Mouse (Mus musculus) liver, embryonic 15.5 days (tissue): ENCODE data around the gene Gpr62. TPM values are rescaled to one million over a fixed set of nuclear protein-coding genes. Genes with fewer than 3 reads are reported as not detected.
A peak's percentile ranks its signal among the peaks of the same experiment; 100 is the strongest.

ENCODE experiments used
- ATAC-seq: fragments of 200-750 bp; cut with Nextera tagmentation; 2 replicates; pipeline ENCODE4 v1.8.0; 2017; ENCODE audit warnings: moderate number of reproducible peaks, mild to moderate bottlenecking, moderate library complexity; ENCODE audit not compliant: insufficient read depth
- H3K27ac ChIP-seq: fragments of 300-500 bp; sonication (generic); replicated peaks from 2 replicates; pipeline ENCODE4 v1.5.1; 2015; ENCODE audit warnings: mild to moderate bottlenecking, inconsistent platforms
- H3K27me3 ChIP-seq: fragments of 300-500 bp; sonication (generic); 2 replicates; pipeline ENCODE4 v1.6.1; 2015; ENCODE audit warnings: mild to moderate bottlenecking, inconsistent platforms
- H3K36me3 ChIP-seq: fragments of 300-500 bp; sonication (generic); replicated peaks from 2 replicates; pipeline ENCODE4 v1.6.1; 2015; ENCODE audit warnings: moderate library complexity, mild to moderate bottlenecking, inconsistent platforms
- H3K4me1 ChIP-seq: fragments of 300-500 bp; sonication (generic); replicated peaks from 2 replicates; pipeline ENCODE4 v1.6.1; 2015; ENCODE audit warnings: inconsistent platforms
- H3K4me2 ChIP-seq: fragments of 300-500 bp; sonication (generic); 2 replicates; pipeline ENCODE4 v1.6.1; 2015; ENCODE audit warnings: moderate library complexity, mild to moderate bottlenecking, inconsistent platforms
- H3K4me3 ChIP-seq: fragments of 300-500 bp; sonication (generic); replicated peaks from 2 replicates; pipeline ENCODE4 v1.5.1; 2015; ENCODE audit warnings: mild to moderate bottlenecking, inconsistent platforms
- H3K9ac ChIP-seq: fragments of 300-500 bp; sonication (generic); 2 replicates; pipeline ENCODE4 v1.6.1; 2015; ENCODE audit warnings: moderate library complexity, mild to moderate bottlenecking, inconsistent platforms
- H3K9me3 ChIP-seq: fragments of 300-500 bp; sonication (generic); replicated peaks from 2 replicates; pipeline ENCODE4 v1.6.1; 2016; ENCODE audit warnings: inconsistent platforms
- WGBS: fragments of 180-500 bp; shearing (Covaris S2); methylation state at CpG from one replicate; pipeline ENCODE4 v1.1.7; 2015; ENCODE audit warnings: mixed read lengths; ENCODE audit not compliant: insufficient replicate concordance; 5-methylcytosine and 5-hydroxymethylcytosine counted together
- polyA plus RNA-seq: library from polyadenylated mRNA; unstranded; fragments of >200 nt; fragmentation: Nextera tagmentation; extraction: Ambion mirVana; gene quantifications from 2 replicates; pipeline ENCODE4 v1.2.1, GENCODE M21; 2015

Gpr62 gene
- polyA plus RNA-seq, 1 experiment from 2014 or later: not detected

DNA sequence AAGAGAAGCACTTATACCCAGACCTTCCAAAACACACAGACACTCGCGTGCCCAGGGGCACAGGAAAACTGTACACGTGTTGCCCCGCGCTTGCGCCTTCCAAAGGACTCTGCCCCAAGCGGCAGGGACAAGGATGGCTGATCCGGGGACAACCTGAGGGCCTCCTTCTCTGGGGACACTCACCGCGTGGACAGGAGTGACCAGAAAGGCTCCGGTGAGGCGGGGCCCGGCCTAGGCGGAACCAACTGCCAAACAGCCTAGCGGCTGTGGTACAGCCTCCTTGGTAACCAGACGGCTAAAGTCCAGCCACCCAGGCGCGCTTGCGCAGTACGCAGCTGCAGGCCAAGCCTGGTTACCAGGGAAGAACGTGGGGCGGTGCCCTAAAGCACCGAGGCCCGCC lies 18.4 kb downstream of the Gpr62 start, which contains the start of the genes Abhd14b and Abhd14a:
TSS of gene Abhd14b (plus strand) at position 112 of the 400 bp plus-strand sequence.
TSS of gene Abhd14a (minus strand) at position 331 of the 400 bp plus-strand sequence.
- peak; percentile 77 for ATAC-seq
- Histone ChIP-seq H3K9me3 (no peaks in the 10 kb centered on the region), H3K36me3 (no peaks in the 10 kb centered on the region; the same call in 1 of the 2 replicates), H3K4me3 (peak within 1 kb of the TSS; percentile 59), H3K27ac (peak within 1 kb of the TSS; percentile 73), H3K27me3 (peaks cover 17% of the 10 kb centered on the region), H3K4me2 (peak within 1 kb of the TSS; percentile 79), H3K9ac (peak within 1 kb of the TSS; percentile 51; the same call in 1 of the 2 replicates), H3K4me1 (peaks cover 57% of the 10 kb centered on the region)
- WGBS: under 1% methylated on average over 24 of the region's 24 CpGs

DNA sequence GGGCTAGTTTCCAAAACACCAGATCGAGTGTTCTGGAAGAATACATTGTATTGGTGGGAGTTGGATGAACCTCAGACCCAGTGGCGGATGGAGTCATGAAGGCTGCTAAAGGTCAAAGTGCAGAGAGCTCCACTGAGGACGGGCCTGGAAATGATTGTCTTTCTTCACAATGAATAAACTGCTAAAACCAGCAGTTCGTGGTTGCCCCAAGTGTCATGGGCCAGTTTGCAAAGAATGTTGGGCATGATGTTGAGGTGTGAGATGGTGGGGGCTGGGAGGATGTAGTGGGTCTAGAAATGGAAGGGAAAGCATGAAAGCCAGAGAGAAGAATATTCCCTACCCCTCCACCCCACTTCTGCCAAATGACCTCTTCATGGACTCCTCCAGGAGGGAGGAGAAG lies 20.9 kb downstream of the Gpr62 start:
- 56% methylated on average over 4 of the region's 4 CpGs for WGBS
- Histone ChIP-seq H3K27me3 (no peaks in the 10 kb centered on the region), H3K27ac (no peak overlapping the region)

DNA sequence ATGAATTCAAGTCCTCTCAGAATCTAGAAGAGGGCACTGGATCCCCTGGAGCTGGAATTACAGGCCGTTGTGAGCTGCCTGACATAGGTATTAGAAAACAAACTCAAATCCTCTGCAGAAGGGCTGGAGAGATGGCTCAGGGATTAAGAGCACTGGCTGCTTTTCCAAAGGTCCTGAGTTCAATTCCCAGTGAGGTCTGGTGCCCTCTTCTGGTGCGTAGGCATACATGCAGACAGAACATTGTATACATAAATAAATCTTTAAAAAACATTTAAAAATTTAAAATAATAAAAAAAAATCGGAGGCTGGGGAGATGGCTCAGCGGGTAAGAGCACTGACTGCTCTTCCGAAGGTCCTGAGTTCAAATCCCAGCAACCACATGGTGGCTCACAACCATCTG lies 23.1 kb downstream of the Gpr62 start:
- no peak overlapping the region for H3K4me3 ChIP-seq
- H3K4me2 ChIP-seq: no peak overlapping the region
- 73% methylated on average over 5 of the region's 5 CpGs for WGBS
- no peak overlapping the region for H3K9ac ChIP-seq
- H3K9me3 ChIP-seq: no peaks in the 10 kb centered on the region
- H3K27ac ChIP-seq: no peak overlapping the region
- no peaks in the 10 kb centered on the region for H3K27me3 ChIP-seq
- H3K4me1 ChIP-seq: peaks cover 43% of the 10 kb centered on the region
- no peaks in the 10 kb centered on the region for H3K36me3 ChIP-seq
- ATAC-seq: no peak

More for the DNA sequence above, 20.9 kb downstream of the Gpr62 start:
- no peaks in the 10 kb centered on the region for H3K36me3 ChIP-seq
- no peaks in the 10 kb centered on the region for H3K9me3 ChIP-seq
- no peak overlapping the region for H3K9ac ChIP-seq
- peaks cover 42% of the 10 kb centered on the region for H3K4me1 ChIP-seq
- no peak for ATAC-seq
- no peak overlapping the region for H3K4me3 ChIP-seq
- H3K4me2 ChIP-seq: no peak overlapping the region

DNA sequence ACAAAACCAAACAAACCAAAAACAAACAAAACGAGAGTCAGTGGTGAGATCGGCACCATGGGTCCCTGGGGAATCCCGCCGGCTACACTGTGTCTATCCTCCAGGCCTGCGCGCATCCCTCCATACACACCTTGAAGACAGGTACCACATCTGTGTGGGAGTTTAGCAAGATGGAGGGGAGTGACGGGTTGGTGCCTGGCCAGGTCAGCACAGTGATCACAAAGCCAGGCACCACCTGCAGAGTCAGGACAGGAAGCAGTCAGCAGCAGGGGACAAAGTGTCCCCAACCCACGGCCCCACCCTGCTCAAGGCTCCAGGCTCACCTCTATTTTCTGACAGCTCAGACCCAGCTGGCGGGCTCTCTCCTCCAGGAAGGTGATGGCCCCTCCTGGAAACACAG lies 29.2 kb downstream of the Gpr62 start:
- Histone ChIP-seq H3K36me3 (peaks cover 29% of the 10 kb centered on the region), H3K4me2 (peak overlapping the region; percentile 80; the same call in 1 of the 2 replicates), H3K9me3 (no peaks in the 10 kb centered on the region), H3K4me1 (peaks cover 72% of the 10 kb centered on the region), H3K9ac (no peak overlapping the region), H3K4me3 (no peak overlapping the region), H3K27me3 (no peaks in the 10 kb centered on the region), H3K27ac (no peak overlapping the region)
- no peak for ATAC-seq
- WGBS: 73% methylated on average over 9 of the region's 9 CpGs

DNA sequence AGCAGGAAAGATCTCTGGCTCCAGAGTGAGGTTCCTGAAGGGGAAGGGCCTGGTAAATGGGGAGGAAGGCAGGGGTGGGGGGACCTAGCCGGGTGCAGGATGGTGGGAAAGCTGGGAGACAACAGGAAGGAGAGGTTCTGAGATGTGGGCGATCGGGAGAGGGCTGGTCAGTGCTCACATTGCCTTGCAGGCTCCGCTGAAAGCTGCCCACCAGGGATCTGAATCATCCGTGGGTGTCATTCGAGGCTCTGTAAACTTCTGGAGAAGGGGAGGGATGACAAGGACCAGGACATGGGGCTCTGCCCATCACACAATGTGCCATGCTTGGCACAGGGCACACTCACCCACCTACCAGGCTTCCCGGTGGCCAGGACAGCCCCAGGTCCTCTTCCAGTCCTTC lies 32.3 kb downstream of the Gpr62 start:
- no peaks in the 10 kb centered on the region for H3K9me3 ChIP-seq
- no peak overlapping the region; the same call in 1 of the 2 replicates for H3K4me2 ChIP-seq
- 65% methylated on average over 7 of the region's 7 CpGs for WGBS
- no peaks in the 10 kb centered on the region for H3K27me3 ChIP-seq
- H3K4me3 ChIP-seq: no peak overlapping the region
- no peak for ATAC-seq
- peak overlapping the region; percentile 25; the same call in 1 of the 2 replicates for H3K27ac ChIP-seq
- H3K4me1 ChIP-seq: peaks cover 89% of the 10 kb centered on the region
- H3K9ac ChIP-seq: no peak overlapping the region
- peaks cover 42% of the 10 kb centered on the region for H3K36me3 ChIP-seq

DNA sequence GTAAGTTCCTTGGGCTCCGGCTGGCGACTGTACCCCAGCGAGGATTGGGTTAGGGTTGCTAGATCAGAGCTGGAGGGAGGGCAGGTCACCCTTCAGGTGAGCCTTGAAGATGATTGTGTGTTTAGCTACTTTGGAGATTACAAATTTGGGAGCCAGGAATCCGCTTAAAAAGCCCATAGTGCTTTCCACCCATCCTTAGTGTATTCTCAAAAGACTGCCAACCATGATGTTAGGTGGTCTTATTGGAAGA lies 35.8 kb downstream of the Gpr62 start:
- H3K9ac ChIP-seq: peak overlapping the region; percentile 86
- WGBS: 0% methylated on average over 4 of the region's 4 CpGs
- ATAC-seq: no peak
- peak overlapping the region; percentile 88 for H3K4me2 ChIP-seq
- H3K4me3 ChIP-seq: peak overlapping the region; percentile 85
- peaks cover 58% of the 10 kb centered on the region for H3K4me1 ChIP-seq
- peak overlapping the region; percentile 84 for H3K27ac ChIP-seq
- H3K9me3 ChIP-seq: no peaks in the 10 kb centered on the region
- H3K27me3 ChIP-seq: no peaks in the 10 kb centered on the region
- peaks cover 42% of the 10 kb centered on the region for H3K36me3 ChIP-seq

DNA sequence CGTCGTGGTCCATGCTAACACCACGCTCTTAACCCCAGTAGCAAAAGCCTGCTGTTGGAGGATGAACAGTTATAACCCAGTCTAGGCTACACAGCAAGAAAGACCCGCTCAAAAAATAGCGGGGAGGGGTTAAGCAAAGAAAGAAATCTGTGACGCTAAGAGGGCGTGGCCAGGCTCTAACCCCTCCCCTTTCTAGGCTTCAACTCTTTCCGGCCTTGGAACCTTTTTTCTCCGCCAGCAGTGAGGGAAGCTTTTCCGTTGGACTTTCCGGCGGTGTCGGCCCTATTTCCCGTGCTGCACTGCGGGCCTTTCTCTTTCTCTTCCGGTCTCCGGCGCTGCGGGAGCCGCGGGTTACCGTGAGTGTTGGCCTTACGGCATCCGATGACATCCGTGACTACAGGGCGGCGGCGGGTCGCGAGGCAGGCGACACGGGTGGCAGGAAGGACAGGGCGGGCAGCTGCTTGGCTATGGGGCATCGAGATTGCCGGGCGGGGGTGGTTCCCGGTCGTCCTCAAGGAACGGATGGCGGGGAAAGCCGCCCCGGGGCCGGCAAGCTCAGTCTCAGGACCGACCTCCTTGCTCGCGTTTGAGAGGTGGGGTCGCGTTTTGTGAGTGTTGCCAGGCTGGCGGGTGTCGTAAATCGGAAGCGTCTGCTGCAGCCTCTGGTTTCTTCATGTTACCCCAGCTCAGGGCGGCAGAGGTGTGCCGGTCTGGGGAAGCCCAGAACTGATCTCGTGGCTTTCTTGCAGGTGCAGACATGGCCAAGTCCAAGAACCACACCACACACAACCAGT lies 36.3 kb downstream of the Gpr62 start, which contains the start of gene Rpl29:
TSS of gene Rpl29 (plus strand) at position 234 of the 794 bp plus-strand sequence.
- Histone ChIP-seq H3K36me3 (peaks cover 41% of the 10 kb centered on the region), H3K4me2 (peak within 1 kb of the TSS; percentile 88), H3K9me3 (no peaks in the 10 kb centered on the region), H3K9ac (peak within 1 kb of the TSS; percentile 86), H3K27me3 (no peaks in the 10 kb centered on the region), H3K4me3 (peak within 1 kb of the TSS; percentile 85), H3K27ac (peak within 1 kb of the TSS; percentile 84), H3K4me1 (peaks cover 53% of the 10 kb centered on the region)
- ATAC-seq: peak; percentile 79
- under 1% methylated on average over 55 of the region's 55 CpGs for WGBS

DNA sequence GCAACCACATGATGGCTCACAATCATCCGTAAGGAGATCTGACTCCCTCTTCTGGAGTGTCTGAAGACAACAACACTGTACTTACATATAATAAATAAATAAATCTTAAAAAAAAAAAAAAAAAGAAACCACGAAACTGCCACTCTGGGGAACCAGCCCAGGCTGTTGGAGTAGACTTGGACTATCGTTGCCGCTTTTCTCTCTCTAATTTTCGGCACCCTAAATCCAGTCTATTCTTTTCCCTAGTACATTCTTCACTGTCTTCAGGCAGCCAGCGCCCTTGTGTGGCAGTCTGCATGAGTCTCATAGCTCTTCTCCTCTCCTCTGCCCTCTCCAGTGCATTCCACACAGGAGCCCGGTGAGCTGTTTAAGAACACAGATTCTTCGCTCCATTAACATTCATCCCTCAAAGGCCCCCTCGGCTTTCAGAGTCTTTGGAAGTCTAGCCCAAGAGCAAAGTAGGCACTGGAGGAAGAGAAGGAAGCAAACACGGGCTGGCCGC lies 37.0 kb downstream of the Gpr62 start:
- no peaks in the 10 kb centered on the region for H3K9me3 ChIP-seq
- H3K36me3 ChIP-seq: peaks cover 35% of the 10 kb centered on the region
- H3K4me1 ChIP-seq: peaks cover 46% of the 10 kb centered on the region
- peak overlapping the region; percentile 78 for H3K27ac ChIP-seq
- 13% methylated on average over 11 of the region's 11 CpGs for whole genome bisulfite sequencing
- peak overlapping the region; percentile 50 for H3K9ac ChIP-seq
- H3K27me3 ChIP-seq: no peaks in the 10 kb centered on the region
- ATAC-seq: peak; percentile 23; the same call in 1 of the 2 replicates
- peak overlapping the region; percentile 85 for H3K4me3 ChIP-seq
- peak overlapping the region; percentile 88 for H3K4me2 ChIP-seq

DNA sequence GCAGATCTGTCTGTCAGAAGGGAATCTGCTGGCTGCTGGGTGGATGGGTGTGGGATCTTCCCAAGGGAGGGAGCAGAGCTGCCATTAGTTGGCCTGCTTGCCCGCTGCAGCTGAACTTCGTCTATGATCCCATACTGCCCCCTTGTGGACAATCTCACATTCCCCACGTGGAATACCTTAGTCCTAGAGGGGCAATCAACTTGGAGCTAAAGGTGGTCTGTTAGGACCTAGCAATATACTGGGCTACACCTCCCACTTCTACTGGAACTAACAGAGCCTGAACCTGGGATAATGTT lies 43.9 kb downstream of the Gpr62 start:
- peak overlapping the region; percentile 35; the same call in 1 of the 2 replicates for H3K4me2 ChIP-seq
- H3K9me3 ChIP-seq: no peaks in the 10 kb centered on the region
- ATAC-seq: peak; percentile 48
- H3K36me3 ChIP-seq: no peaks in the 10 kb centered on the region
- H3K27me3 ChIP-seq: peaks cover 51% of the 10 kb centered on the region
- H3K27ac ChIP-seq: no peak overlapping the region
- peaks cover 19% of the 10 kb centered on the region for H3K4me1 ChIP-seq
- 1% methylated on average over 3 of the region's 3 CpGs for WGBS
- H3K9ac ChIP-seq: no peak overlapping the region
- H3K4me3 ChIP-seq: no peak overlapping the region

DNA sequence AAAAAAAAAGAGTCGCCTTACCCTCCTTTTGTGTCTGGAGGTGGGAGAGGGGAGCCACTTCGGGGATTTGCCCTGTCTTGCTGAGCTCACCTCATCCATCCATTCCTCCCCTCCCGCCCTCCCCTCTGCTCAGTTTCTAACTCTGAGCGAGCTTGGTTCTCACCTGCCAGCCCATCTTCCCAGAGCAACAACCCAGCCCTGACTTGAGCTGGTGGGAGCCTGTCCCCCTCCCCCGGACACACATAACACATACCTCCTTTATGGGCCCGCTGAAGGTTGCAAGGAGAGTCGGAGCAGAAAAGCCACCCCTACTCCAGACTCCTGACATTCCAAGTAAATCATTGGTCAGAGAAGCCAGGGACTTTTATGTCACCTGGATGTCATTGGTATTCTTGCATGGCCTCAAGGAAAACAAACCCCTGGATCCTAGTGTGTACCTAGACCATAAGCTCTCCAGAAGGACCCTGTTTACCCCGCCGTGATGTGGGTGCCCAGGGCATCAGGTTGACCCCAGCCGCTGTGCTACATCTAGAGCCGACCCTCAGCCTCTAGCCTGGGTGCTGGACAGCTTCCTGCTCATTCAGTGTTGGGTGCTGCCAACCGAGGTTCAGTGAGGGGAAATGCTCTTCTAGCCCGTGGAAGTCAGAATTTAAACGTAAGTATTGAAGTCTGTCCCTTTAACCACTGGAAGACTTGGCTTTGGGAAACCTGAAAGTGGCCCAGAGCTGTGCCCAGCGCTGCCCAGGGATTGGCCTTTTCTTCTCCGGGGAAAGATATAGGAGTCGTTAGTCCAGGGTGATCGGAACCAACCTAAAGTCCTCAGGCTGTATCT lies 44.5 kb downstream of the Gpr62 start:
- H3K9ac ChIP-seq: no peak overlapping the region
- peaks cover 19% of the 10 kb centered on the region for H3K4me1 ChIP-seq
- H3K36me3 ChIP-seq: no peaks in the 10 kb centered on the region
- H3K4me2 ChIP-seq: peak overlapping the region; percentile 35; the same call in 1 of the 2 replicates
- H3K27me3 ChIP-seq: peaks cover 51% of the 10 kb centered on the region
- no peaks in the 10 kb centered on the region for H3K9me3 ChIP-seq
- WGBS: 11% methylated on average over 18 of the region's 18 CpGs
- no peak overlapping the region for H3K4me3 ChIP-seq
- no peak for ATAC-seq
- no peak overlapping the region for H3K27ac ChIP-seq

DNA sequence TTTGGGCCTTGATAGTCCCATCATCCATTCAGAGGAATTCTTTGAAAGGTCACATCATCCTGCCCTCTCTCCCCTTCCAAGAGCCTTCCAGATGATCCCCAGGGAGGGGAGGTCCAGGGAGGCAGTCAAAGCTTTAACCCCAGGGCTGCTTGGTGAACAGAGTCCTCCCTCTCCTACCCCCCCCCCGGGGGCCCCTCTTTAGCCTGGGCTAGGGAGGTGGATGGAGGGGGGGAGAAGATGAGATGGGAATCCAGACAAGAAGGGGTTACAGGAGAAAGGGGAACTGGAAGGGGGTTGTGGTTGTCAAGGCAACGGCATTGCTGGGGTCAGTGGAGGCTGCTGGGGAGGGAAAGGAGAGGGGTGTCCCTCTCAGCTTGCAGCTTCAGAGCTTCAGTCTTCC lies 45.1 kb downstream of the Gpr62 start:
- ATAC-seq: no peak
- peaks cover 51% of the 10 kb centered on the region for H3K27me3 ChIP-seq
- no peaks in the 10 kb centered on the region for H3K36me3 ChIP-seq
- no peaks in the 10 kb centered on the region for H3K9me3 ChIP-seq
- H3K4me2 ChIP-seq: no peak overlapping the region
- no peak overlapping the region for H3K27ac ChIP-seq
- WGBS: 0% methylated on average over 2 of the region's 2 CpGs
- no peak overlapping the region for H3K9ac ChIP-seq
- no peak overlapping the region for H3K4me3 ChIP-seq
- H3K4me1 ChIP-seq: peaks cover 19% of the 10 kb centered on the region
